Mouse (Mus musculus): ENCODE data around the gene Creb5. TPM values are rescaled to one million over a fixed set of nuclear protein-coding genes. Genes with fewer than 3 reads are reported as not detected.

Creb5 gene
- total RNA-seq, 2 experiments from 2014 or later, result 7.5 to 9.2 TPM

DNA sequence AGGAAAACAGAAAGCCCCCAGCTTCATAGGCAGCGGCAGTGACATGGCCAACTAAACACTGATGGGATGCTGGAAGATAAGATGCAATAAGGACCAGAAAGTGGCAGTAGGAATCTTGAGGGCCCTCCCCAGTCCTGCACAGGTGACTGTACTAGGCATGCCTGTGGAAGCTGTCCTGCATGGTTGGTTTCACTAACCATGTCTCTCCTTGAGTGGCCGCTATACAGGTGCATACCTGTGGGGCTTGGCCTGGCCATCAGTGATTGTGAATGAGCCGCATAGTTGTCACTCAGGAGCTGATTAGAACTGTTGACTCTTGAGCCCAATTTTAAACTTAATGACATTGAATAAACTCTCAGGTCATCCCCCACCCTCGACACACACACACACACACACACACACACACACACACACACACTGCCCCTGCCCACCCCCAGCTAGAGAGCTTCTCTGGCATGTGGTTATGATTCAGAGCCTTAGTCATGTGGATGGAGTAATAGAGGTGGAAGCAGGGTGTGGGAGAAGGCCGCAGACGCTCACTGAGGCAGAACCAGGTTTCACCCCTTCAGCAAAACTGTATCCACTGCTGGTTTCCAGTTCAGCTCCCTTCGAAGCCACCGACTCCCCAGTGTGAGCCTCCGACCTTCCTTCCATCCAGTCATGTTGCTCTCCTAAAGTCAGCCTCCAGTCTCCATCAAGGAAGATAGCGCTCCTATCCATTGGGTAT is 419.7 kb downstream of the Creb5 start:
- DNase-seq, result no peak

DNA sequence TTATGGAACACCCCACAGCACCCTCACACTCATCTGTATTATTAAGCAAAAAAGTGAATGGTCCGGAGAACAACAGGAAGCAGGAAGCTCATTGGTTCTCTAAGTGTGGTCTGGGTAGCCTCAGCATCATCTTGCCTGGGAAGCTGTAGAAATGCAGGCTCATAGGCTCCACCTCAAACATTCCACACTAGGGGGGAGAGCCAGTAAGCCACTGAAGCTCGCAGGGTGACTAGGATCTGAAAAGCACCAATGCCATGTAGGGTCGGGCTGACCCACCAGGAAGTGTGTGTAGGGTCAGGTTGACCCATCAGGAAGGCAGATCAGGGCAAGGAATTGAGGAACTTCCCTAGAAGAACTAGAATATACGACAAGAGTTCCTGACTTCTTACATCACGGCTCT is 420.7 kb downstream of the Creb5 start:
- no peak for DNase-seq

DNA sequence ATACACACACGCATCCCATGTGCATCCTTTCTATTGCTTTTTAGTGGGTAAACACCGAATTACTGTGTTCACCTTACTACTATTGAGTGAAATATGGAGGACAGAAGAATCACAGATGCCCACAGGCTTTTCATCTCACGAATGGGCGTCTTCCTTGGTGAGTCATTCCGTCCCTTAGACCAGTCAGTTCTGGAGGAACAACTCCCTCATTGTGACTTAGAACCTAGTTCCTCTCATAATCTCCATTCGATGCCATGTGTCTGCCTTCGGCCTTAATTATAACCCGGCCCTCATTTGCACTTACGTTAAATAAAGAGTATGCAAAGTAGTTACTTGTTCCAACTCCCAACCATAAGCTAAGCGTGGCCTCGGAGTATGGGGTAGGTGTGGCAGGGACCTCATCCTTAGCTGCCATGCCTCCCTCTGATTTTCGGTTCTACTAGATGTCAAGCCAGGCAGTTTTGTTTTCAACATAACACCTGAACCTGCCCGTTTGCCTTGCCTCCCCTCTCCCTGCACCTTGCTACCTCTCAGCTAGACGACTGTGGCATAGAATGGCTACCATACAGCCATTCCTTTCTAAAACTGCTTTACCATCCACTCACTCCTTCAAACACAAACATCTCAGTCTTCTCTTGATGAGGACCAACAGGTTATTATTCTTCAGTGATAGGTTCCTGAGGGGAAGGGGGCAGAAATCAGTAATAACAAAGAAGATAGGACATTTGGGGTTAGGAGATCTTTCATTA is 422.8 kb downstream of the Creb5 start:
- no peak for DNase-seq

DNA sequence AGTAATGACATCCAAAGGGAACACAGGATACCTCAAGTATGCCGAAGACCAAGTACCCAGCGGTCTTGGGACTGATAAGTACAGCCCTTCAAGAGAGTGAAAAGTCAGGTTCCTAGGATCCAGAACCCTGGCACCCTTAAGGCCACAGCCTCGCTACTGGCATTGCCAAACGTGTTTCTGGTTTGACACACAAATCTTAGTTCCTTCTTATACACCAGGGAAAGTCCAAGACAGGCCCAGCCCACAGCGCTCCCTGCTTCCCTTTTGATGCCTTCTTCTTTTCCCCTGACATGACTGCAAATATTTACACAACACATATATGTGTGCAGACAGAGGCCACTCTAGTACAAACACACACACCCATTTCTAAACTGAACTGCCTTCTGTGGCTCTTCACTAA is 423.5 kb downstream of the Creb5 start:
- no peak for DNase-seq

DNA sequence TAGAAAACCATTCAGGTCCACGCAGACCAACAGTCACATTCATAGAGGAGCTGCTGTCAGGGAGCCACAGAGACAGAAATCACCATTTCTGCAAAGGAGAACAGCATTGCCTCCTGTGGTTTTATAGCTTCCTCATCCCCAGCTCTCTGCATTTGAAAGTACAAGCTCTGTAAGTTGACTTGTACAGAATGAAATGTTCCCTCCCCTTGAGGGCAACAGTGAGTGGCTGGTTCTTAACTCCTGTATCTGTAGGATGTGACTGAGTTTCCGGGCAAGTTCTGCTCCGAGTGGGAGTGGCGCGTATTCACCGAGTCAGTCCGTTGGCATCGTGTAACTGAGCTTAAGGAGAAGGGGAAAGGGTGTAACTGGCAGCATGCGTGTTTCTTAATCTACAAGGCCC is 426.1 kb downstream of the Creb5 start:
- no peak for DNase-seq

DNA sequence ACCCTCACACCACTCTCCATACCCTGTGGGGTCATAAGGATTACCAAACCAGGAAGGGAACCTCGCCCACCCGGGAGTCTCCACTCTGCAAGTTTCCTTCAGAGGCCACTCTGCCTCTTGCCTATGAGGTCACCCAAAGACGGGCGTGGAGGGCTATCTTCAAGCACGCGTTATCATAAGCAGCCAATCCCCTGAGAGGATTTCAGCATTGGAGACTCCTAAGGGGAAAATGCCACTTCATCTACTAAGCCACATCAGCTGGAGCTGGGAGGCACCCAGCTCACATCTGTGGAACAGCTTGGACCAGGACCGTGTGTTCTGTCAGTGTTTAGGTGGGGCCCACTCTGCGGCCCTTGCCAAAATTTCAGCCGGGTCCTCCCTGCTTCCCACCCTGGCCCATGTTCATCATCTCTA is 427.8 kb downstream of the Creb5 start:
- DNase-seq, result peak; percentile 73

DNA sequence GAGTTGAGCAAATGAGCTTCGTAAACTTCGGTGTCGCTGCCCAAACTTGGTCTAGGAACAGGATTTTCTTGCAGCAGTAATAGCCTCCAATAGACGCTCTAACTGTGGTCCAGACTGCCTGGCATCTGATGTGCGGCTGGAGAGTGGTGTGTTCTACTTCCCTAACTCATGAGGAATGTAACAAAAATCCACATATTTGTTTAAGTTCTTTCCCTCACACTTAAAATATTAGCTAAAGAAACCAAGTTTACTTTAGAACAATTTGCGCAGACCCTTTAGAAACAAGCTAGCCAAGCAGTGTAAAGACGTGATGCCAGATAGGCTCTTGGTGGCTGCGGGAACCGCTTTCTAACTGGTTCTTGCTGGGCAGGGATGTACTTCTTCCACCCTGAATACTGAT is 428.9 kb downstream of the Creb5 start:
- no peak for DNase-seq

DNA sequence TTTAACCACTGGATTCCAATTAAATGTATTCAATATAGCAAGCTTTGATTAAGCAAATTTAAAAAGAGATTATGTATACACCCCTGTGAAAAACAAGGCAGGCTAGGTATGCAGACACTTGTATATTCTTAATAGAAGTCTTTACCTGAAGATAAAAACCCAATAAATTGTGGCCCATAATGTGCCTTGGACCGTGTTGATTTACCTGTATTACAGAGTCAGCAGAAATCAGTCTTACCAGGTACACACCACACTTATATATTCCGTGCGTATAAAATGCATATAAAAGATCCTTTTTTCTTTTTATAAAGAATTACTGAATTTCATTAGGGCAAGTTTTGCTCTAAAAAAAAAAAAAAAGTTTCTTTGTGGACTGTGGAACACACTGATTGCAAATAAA is 432.9 kb downstream of the Creb5 start:
- DNase-seq, result no peak

DNA sequence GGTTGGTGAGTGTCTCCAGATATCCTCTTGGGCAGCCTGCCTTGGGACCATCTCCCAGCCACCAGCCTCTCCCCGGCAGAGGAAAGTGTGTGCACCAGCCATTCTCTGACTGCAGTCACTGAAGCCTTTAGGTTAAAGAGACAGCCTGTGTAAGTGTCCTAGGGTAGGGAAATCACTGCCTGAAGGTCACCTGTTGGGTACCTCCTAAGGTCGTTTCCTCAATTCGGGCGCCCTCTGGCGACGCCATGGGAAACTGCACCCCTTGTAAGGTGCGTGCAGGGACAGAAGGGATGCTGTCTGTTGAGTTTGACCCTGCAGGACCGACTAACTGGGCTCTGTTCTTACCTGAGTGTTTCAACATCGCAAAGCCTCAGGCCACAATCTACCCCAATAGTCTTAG is 434.5 kb downstream of the Creb5 start:
- DNase-seq, result peak; percentile 38

DNA sequence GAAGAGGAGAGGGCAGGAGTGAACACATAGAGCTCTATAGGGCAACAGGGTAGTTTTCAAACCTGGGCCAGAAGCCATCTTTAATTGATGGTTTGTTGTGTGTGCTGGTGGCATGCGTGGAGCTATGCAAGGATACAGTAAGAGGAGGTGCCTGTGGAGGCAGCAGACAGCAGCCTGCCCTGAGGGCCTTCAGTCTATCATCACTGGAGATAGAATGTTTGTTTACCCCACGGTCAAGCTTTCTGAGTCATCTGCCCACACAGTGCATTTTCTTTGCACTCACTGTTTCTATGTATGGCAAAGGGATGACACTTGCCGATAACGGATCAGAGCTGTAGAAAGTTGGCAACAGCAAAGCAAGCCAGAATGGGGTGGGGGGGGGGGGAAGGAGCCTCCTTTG is 435.6 kb downstream of the Creb5 start:
- DNase-seq, result no peak

DNA sequence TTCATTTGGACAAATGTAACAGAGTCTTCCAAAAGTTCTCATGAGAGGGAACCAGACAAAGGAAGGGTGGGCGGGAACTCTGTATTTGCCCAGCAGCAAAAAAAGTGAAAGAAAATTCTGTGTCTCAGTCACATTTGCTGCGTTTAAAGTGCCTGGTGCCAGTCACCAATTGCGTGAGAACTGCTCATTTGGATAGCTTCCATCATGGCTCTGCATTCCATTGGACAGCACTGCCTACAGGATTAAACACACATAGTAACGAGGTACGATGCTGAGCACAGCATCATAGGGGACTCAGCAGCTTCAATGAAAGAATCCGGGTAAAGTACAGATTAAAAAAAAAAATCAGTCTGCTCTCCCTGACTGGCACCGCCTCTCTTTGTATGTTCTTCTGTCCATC is 443.4 kb downstream of the Creb5 start:
- no peak for DNase-seq

DNA sequence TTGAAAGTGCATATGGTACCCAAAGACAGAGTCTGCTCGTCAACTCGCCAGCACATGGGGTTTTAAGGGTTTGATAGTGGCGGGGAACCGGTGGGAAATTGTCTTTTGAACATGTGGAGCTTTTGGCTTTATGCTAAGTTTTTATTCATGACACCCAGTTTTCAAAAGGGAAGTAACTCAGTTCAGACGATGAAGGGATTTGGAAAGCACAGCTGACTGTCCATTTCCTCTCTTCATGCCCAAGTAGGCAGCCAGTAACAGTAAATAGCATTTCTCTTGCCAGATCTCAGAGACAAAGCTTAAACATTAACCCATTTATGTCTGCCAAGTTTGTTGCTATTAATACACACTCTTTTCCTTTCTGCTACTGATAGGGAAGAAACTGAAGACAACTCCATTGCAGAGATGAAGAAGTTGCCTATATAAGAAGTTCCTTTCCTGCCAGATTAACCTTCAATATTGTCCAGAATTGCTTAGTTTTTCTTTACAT is 444.0 kb downstream of the Creb5 start:
- DNase-seq, result no peak

DNA sequence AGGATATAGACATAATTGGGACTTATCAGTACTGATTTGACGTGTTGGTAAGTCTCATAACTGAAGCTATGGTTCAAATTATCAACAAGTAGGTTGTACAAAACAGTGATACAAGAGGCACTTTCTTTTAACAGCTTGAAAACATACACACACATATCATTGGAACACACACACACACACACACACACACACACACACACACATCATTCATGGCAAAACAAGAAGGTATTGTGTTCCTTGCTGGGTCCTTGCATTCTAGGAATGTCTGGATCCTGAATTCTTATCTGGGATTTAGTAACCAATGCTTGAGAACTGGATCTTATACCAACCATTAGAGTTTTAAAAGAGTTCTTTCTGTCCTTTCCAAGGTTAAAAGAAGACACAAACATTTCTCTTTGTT is 446.5 kb downstream of the Creb5 start:
- DNase-seq, result no peak

DNA sequence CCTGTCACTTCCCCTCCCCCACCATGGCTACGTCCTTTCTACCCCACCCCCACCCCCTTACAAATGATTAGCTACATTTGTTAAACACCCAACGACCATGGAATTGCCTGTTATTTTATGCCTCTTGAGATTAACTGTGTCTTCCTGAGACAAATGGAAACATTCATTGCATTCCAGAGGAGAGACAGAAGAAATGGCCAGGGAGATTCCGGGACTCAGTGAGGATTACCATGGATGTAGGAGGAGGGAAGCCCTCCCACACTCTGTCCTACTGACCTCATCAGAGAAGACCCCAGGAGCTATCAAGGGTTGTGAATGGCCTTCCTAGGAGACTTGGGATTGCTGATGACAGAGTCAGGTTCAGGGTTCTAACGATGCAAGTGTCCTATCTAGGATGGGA is 446.9 kb downstream of the Creb5 start:
- no peak for DNase-seq

DNA sequence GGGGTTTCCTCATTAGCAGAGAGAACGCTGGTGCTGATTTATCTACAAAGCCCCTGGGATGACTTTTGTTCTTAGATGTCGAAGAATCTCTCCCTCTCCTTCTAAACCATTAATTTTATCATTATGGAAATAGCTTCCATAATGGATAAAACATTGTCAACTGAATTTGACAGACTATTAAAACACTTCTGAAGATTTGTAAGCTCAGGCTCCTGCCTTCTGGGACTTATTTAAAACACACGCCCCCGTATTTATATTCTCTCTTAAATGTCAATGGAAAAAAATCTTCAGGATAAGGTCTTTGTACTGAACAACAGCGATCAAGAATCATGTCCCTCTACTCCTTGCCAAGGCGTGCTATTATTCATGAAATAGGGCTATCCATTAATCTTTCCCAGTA is 448.6 kb downstream of the Creb5 start:
- DNase-seq, result no peak

DNA sequence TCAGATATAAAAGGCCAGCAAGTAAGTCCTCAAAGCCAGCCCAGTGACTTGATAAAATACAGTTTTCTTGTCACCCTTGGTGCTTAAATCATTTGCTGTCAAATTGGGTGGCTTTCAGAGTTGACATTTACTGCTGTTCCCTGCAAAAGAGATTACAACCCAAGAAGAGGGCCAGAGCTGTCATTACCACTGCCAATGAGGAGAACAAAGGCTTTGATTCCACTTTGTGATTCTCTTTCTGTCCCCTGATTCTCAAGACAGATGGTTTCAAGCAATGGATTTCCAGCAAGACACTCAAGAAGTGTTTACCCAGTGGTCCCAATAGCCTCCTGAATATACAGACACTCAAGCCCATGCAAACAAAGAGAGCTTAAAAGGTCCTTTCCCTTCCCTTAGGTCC is 451.1 kb downstream of the Creb5 start:
- DNase-seq, result no peak

DNA sequence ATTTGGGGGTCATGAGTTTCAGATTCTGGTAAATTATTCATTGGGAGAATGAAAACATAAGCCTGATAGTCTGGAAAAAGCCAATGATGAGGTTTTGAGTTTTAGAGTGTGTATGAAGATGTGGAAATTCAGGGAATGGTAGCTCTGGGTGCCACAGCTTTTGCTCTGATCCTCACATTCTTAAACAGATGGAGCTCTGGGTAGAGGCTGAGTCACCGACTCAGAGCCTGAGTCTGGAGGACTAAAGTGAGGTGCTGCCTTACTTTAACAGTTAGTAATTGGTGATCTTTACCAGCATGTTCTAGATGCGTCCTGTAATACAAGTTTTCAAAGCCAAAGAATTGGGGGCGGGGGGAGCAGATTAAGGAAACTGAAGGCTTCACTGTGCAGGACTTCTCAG is 454.2 kb downstream of the Creb5 start:
- no peak for DNase-seq

Other genes starting within 250 kb of the Creb5 start
- 1 to 10 TPM in 1 of 2 experiments, under 1 TPM in 1; 0.90 to 1.7 TPM for gene Jazf1, start 218.6 kb upstream of the Creb5 start, total RNA-seq (2021)